Mouse (Mus musculus): ENCODE measurements around the gene Egf. TPM values are rescaled to one million over a fixed set of nuclear protein-coding genes. Genes with fewer than 3 reads are reported as not detected.

The Egf gene
- polyA plus RNA-seq (2015; fragmentation: Nextera tagmentation; extraction: Ambion mirVana) = 0.25 and 0.39 TPM in 2 replicates

DNA sequence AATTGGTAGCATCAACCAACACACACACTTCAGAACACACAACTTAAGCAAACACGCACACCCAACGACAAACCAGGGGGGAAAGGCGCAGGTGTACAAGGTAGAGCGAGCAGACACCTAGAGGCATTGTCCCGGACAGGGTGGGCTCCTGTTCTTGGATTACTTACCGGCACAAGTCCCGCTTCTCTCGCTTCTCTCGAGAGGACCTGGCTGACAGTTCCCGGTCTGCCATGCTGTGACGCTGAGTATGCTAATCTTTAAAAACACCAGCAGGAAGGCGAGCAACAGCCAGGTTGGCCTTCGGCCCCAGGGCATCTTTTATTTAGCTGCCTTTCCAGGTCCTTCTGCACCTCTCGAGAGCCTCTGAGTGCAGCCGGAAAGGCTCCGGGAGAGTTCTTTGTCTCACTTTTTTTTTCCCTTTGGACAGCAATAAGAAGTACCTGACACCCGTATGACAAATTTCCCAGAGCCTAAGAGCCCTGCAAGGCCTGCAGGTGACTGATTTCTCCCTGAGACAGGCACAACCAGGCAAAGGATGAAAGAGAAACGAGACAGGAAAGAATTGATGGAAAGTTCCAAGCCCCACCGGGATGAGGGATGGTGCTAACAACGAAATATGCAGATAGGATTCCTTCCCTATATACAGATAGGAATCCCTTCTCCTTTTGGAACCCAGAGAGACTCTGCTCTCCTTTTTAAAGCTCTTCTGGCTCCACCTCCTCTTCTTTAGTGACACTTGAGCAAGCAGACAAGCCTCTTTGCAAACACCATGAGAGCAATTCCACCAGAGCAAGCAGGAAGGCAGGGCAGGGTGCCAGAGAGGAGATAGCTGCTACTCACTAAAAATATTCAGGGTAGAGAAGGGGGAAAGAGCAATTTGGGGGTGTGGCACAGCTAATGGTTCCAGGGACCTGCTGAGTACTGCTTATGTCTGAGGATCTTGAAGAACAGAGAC, at the start of gene Egf:
Gene Egf, minus strand, starts transcription at position 667 of the 955 bp plus-strand sequence.
- TF ChIP-seq EP300 (IDR thresholded peaks at IDR 0.05; ENCODE audit: low read depth) = no peak
- no peak for TF ChIP-seq CTCF (IDR thresholded peaks at IDR 0.05; ENCODE audit: low read depth)
- ATAC-seq (no peak), DNase-seq (no peak)
- H3K27ac ChIP-seq (ENCODE audit: low read depth) = no peak within 1 kb of the TSS
- H3K27me3 ChIP-seq (ENCODE audit: insufficient read depth, low read length) = 0 out of 2 replicates have a peak, but pooled peaks cover 4% of the 10 kb centered on the region
- peak within 1 kb of the TSS; percentile 25; the same call in 1 of the 2 replicates for H3K4me3 ChIP-seq (ENCODE audit: low read depth, low read length)
- H3K9me3 ChIP-seq (ENCODE audit: low read length) = peaks cover 2% of the 10 kb centered on the region
- peaks cover 3% of the 10 kb centered on the region; the same call in 1 of the 2 replicates for H3K4me1 ChIP-seq (ENCODE audit: insufficient read depth)
- no peak within 1 kb of the TSS for H3K9ac ChIP-seq (replicated peaks)
- WGBS (ENCODE audit: insufficient replicate concordance) = 9% methylated on average over 20 of the region's 20 CpGs
- H3K4me2 ChIP-seq (ENCODE audit: low read depth, low read length) = peak within 1 kb of the TSS; percentile 58
- no peaks in the 10 kb centered on the region for H3K36me3 ChIP-seq (replicated peaks; ENCODE audit: insufficient read depth, low read length)

DNA sequence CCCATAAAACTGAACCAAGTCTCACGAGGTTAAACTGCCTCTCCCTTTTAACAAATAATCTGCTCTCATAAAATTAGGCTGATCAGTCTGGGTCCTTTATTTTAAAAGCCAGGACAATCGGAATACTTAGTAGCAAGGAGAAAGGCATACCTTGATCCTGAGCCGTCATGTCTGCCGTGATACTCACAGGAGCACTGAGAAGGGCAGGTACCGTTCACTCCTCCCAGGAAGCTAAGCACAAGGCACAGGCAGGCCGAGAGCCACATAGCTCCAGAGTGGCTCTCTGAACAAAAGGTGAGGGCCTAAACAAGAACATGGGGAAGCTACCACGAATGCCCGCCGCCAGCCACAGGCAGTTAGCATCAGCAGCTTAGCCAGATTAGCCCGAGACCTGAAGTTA, 48.6 kb upstream of the Egf start, which contains the start of gene Lrit3:
Gene Lrit3, minus strand, starts transcription at position 266 of the 400 bp plus-strand sequence.
- DNase-seq = no peak
- TF ChIP-seq CTCF (IDR thresholded peaks at IDR 0.05; ENCODE audit: low read depth) = no peak
- no peak for TF ChIP-seq EP300 (IDR thresholded peaks at IDR 0.05; ENCODE audit: low read depth)
- H3K4me3 ChIP-seq (ENCODE audit: low read depth, low read length) = no peak within 1 kb of the TSS
- no peaks in the 10 kb centered on the region for H3K36me3 ChIP-seq (replicated peaks; ENCODE audit: insufficient read depth, low read length)
- no peaks in the 10 kb centered on the region for H3K27me3 ChIP-seq (ENCODE audit: insufficient read depth, low read length)
- no peak within 1 kb of the TSS for H3K27ac ChIP-seq (ENCODE audit: low read depth)
- WGBS (ENCODE audit: insufficient replicate concordance) = 76% methylated on average over 10 of the region's 10 CpGs
- H3K4me2 ChIP-seq (ENCODE audit: low read depth, low read length) = no peak within 1 kb of the TSS
- no peak for ATAC-seq
- no peaks in the 10 kb centered on the region for H3K4me1 ChIP-seq (ENCODE audit: insufficient read depth)
- no peak within 1 kb of the TSS for H3K9ac ChIP-seq (replicated peaks)
- H3K9me3 ChIP-seq (ENCODE audit: low read length) = no peaks in the 10 kb centered on the region

GRCm38 (mm10) chr3:129799011-129799410, 43.9 kb upstream of the Egf start:
- no peaks in the 10 kb centered on the region for H3K9me3 ChIP-seq (ENCODE audit: low read length)
- H3K4me2 ChIP-seq (ENCODE audit: low read depth, low read length) = no peak overlapping the region
- TF ChIP-seq EP300 (IDR thresholded peaks at IDR 0.05; ENCODE audit: low read depth) (no peak), CTCF (IDR thresholded peaks at IDR 0.05; ENCODE audit: low read depth) (no peak)
- no peak overlapping the region for H3K4me3 ChIP-seq (ENCODE audit: low read depth, low read length)
- H3K9ac ChIP-seq (replicated peaks) = no peak overlapping the region
- ATAC-seq = no peak
- H3K36me3 ChIP-seq (replicated peaks; ENCODE audit: insufficient read depth, low read length) = no peaks in the 10 kb centered on the region
- no peaks in the 10 kb centered on the region for H3K4me1 ChIP-seq (ENCODE audit: insufficient read depth)
- WGBS (ENCODE audit: insufficient replicate concordance) = 65% methylated on average over 2 of the region's 2 CpGs
- no peaks in the 10 kb centered on the region for H3K27me3 ChIP-seq (ENCODE audit: insufficient read depth, low read length)
- no peak overlapping the region for H3K27ac ChIP-seq (ENCODE audit: low read depth)
- DNase-seq = no peak

- Histone ChIP-seq H3K4me1 (ENCODE audit: insufficient read depth) (no peaks in the 10 kb centered on the region), H3K36me3 (replicated peaks; ENCODE audit: insufficient read depth, low read length) (no peaks in the 10 kb centered on the region), H3K27me3 (ENCODE audit: insufficient read depth, low read length) (no peaks in the 10 kb centered on the region), H3K4me3 (ENCODE audit: low read depth, low read length) (no peak overlapping the region), H3K9ac (replicated peaks) (no peak overlapping the region), H3K4me2 (ENCODE audit: low read depth, low read length) (no peak overlapping the region), H3K9me3 (ENCODE audit: low read length) (no peaks in the 10 kb centered on the region), H3K27ac (ENCODE audit: low read depth) (no peak overlapping the region)
- TF ChIP-seq CTCF (IDR thresholded peaks at IDR 0.05; ENCODE audit: low read depth) = no peak
- TF ChIP-seq EP300 (IDR thresholded peaks at IDR 0.05; ENCODE audit: low read depth) = no peak
- DNase-seq = no peak
- no peak for ATAC-seq
- WGBS (ENCODE audit: insufficient replicate concordance) = 80% methylated on average over 11 of the region's 11 CpGs
These were observed 43.4 kb upstream of the Egf start for GRCm38 (mm10) chr3:129798551-129798950.

DNA sequence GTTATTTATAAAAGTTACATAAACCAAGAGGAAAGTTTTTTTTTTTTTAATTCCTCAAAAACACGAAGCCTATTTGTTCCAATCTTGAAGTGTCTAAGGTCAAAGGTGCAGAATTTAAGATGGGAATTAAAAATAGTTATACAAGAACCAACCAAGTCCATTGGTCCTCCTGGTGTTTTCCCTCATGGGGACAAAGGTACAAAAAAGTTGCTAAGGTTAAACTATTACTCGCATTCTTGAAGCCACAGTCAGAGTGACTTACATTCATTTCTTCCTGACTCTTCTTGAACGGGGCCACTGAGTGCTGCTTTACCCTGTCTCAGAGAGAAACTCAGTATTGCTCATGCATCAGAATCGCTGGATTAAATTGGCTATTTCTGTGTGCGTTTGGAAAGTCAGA, 42.2 kb upstream of the Egf start:
- Histone ChIP-seq H3K9ac (replicated peaks) (no peak overlapping the region), H3K4me1 (ENCODE audit: insufficient read depth) (no peaks in the 10 kb centered on the region), H3K27me3 (ENCODE audit: insufficient read depth, low read length) (no peaks in the 10 kb centered on the region), H3K4me2 (ENCODE audit: low read depth, low read length) (no peak overlapping the region), H3K27ac (ENCODE audit: low read depth) (no peak overlapping the region), H3K9me3 (ENCODE audit: low read length) (no peaks in the 10 kb centered on the region), H3K36me3 (replicated peaks; ENCODE audit: insufficient read depth, low read length) (no peaks in the 10 kb centered on the region), H3K4me3 (ENCODE audit: low read depth, low read length) (no peak overlapping the region)
- no peak for ATAC-seq
- no peak for TF ChIP-seq EP300 (IDR thresholded peaks at IDR 0.05; ENCODE audit: low read depth)
- no peak for DNase-seq
- WGBS (ENCODE audit: insufficient replicate concordance) = 71% methylated on average over 5 of the region's 5 CpGs

DNA sequence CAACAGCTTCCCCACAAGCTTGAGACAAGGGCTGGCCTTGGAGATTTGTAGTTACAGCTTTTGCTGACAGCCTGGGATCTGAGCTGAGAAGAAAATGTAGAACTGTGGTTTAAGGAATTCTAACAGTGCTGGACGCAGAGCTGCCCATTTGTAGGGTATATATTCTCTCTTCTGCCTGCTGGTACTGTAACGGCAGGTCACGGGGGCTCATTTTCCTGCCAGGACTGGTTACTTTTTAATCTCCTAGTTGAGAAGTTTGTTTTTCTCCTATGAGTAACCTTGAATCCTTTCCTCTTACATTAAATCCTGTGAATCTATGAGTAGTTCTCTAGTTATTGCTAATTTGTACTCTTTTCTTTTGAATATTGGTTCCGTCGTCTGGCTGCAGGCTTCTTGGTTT, 38.7 kb upstream of the Egf start:
- no peak for ATAC-seq
- Histone ChIP-seq H3K4me1 (ENCODE audit: insufficient read depth) (no peaks in the 10 kb centered on the region), H3K27ac (ENCODE audit: low read depth) (no peak overlapping the region), H3K9ac (replicated peaks) (no peak overlapping the region), H3K4me3 (ENCODE audit: low read depth, low read length) (no peak overlapping the region), H3K36me3 (replicated peaks; ENCODE audit: insufficient read depth, low read length) (no peaks in the 10 kb centered on the region), H3K4me2 (ENCODE audit: low read depth, low read length) (no peak overlapping the region), H3K9me3 (ENCODE audit: low read length) (no peaks in the 10 kb centered on the region), H3K27me3 (ENCODE audit: insufficient read depth, low read length) (no peaks in the 10 kb centered on the region)
- 82% methylated on average over 5 of the region's 5 CpGs for WGBS (ENCODE audit: insufficient replicate concordance)
- DNase-seq = no peak
- no peak for TF ChIP-seq EP300 (IDR thresholded peaks at IDR 0.05; ENCODE audit: low read depth)
- no peak for TF ChIP-seq CTCF (IDR thresholded peaks at IDR 0.05; ENCODE audit: low read depth)

Measured in liver, postnatal 0 days (tissue).